Mouse (Mus musculus) megakaryocyte-erythroid progenitor cell, adult 5-6 weeks (primary cell): ENCODE measurements around the gene Galntl6. TPM values are rescaled to one million over a fixed set of nuclear protein-coding genes. Genes with fewer than 3 reads are reported as not detected.

Source experiments
- ATAC-seq: replicated peaks from 2 replicates; pipeline ENCODE4 v1.8.0; 2016; ENCODE audit warnings: mild to moderate bottlenecking, inconsistent platforms; ENCODE audit not compliant: severe bottlenecking, poor library complexity, low FRiP score, low TSS enrichment
- total RNA-seq, 2 experiments: library from RNA; stranded (forward) in 1 of 2; stranded (reverse) in 1 of 2; fragments of 200-1000, 215-1000 nt in 1 of 2; fragments of >200 nt in 1 of 2; fragmentation: Nextera tagmentation in 1 of 2; gene quantifications; 2 replicates each; pipeline ENCODE4 v1.2.3; 2014 to 2017

Gene Galntl6
- total RNA-seq, 2 experiments from 2014 or later, result not detected

DNA sequence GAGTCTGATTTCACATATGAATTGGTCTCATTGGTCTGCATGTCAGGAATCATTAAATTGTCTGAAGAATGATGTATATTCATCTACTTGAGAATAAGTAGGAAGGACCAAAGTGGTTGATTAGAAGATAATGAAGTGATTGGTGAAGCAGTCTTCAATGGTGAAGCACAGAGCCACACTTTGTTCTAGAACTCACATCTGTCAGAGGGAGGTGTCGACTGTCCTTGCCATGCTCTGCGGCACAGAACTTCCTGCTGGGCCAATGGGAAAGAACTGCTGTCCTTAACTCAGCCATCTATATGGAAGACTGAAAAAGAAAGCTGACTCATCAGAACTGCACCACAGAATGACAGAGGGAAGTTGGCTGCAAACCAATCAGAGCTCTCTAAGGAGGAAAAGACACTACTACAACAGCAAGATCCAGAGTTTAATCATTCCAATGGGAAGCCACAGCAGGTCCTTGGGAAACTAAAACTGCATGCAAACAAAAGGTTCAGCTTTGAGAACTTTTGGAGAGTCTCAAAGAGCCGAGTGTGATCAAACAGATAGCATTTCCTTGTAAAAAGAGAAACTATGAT, 992.0 kb downstream of the Galntl6 start:
- no peak for ATAC-seq

DNA sequence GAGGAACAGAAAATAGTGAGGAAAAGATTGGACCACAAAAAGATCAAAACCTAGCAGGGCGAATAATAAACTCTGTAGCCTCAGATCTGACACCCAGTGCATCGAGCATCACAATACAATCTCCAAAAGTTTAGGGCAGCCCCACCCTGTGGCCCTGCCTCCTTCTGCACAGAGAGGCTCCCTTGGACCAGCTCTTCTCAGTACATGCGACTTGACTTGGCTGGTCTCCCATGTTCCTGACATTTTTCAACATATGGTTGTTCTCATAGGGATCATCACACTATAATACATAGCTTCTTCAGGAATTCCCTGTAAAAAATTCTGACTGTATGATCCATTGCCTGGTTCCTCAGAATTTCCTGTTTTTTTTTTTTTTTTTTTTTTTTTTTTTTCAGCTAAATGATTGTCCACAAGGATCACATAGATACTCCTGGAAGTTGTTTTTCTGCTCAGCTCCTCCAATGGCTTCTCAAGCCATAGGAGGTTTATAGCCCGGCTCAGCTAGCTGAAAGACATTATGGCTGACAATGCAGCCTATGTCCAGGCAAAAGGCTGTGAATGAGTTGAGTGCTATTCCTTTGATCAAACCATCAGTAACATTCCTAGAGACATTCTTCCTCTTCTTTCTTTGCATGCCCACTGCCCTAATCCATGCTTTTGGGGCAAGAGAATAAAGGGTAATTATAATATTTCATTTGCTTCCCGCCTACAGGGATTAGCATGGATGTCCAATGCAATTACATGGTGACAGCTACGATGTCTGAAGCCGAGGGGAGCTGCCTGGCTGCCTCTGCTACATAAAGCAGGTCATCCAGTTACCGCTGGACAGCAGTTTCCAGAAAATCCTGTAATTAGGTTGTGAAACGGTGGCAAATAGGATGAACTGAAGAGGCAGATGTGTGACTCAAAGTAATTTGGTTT, 993.5 kb downstream of the Galntl6 start:
- ATAC-seq, result no peak

- no peak for ATAC-seq
These were observed 1019.1 kb downstream of the Galntl6 start for GRCm38 (mm10) chr8:57893360-57893759.

- no peak for ATAC-seq
These were observed 1020.3 kb downstream of the Galntl6 start for GRCm38 (mm10) chr8:57892115-57892514.

DNA sequence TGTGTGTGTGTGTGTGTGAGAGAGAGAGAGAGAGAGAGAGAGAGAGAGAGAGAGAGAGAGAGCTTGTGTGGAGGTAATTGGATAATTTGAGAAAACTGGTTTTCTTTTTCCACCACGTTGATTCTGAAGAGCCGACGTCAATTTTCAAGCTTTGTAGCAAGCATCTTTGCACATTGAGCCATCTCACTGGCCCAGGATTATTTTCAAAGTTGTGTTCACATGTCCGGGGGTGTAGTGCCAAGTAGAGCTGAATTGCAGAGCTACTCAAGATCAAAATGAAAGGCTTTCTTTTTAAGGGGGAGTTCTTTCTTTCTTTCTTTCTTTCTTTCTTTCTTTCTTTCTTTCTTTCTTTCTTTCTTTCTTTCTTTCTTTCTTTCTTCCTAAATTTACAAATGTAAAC, 1022.3 kb downstream of the Galntl6 start:
- ATAC-seq, result no peak

DNA sequence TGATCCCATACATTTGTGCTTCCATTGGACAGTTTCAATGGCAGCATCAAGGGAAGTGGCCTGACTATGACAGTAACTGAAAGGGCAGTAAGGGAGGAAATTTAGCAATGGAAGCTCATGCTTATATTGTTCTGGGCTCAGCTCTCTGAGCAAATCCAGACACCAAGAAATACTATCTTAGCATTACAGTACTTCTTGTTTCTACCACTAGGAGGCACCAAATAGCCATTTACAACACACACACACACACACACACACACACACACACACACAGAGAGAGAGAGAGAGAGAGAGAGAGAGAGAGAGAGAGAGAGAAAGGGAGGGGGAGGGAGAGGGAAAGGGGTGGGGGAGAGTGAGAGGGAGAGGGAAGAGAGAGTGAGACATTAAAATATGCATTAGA, 1023.6 kb downstream of the Galntl6 start:
- no peak for ATAC-seq

GRCm38 (mm10) chr8:57879452-57879851, 1033.0 kb downstream of the Galntl6 start:
- no peak for ATAC-seq

GRCm38 (mm10) chr8:57849074-57849473, 1063.4 kb downstream of the Galntl6 start:
- no peak for ATAC-seq

- ATAC-seq, result no peak
These were observed 1069.0 kb downstream of the Galntl6 start for GRCm38 (mm10) chr8:57843461-57843860.

DNA sequence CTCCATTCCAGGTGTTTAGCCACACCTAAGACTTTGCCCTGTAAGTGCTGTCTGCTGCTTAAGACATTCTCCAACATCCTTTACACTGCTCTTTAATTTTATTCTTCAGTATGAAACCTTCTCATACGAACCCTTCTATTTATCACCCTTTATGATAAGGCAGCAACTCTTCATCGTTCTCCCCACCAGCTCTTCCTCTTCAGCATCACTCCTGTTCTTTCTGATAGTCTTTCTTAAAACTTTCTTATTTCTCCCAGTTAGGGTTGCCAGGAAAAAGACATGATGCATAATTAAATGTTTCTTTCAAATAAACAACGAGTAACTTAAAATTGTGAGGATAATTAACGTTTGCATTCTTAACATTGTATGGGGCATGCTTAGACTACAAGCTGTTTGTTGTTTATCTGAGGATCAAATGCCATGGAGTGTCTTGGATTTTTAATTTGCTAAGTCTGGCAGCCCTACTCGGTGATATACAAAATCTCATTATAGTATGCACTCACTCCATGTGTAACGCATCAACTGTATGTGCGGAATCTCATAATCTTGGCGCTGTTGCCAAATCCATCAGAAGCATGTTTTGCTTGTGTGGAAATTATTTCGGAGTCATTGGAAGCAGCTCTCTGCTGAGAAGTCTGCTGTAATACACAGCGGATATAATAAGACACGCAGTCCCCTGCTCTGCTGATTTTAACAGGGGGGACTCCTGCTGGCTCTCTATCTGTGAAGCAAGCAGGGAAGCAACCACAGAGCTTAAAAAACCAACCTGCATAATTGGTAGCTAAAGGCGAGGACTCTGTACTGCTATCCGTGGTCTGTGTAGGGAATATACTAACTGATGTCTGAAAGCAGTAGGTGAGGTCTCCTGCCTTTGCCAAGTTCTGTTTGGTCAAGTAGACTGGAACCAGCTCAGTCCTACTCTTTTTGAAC, 1069.7 kb downstream of the Galntl6 start:
- ATAC-seq, result no peak

DNA sequence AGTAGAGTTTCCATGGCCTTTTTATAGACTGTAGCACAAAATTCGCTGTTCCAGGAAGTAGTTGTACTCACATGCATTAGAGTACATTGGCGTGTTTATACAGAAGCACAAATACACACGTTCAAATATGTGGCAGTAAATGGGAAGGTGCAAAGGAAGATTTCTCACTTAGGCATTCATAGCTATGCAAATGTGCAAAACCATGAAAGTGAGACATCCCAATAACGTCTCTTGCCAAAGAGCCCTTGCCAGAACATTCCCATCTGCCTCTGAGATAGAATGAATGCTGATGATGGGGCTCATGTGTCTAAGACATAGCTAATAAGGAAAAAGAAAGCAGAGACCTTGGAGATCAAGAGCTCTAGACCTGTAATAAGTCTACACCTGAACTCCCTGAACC, 1071.0 kb downstream of the Galntl6 start:
- no peak for ATAC-seq

DNA sequence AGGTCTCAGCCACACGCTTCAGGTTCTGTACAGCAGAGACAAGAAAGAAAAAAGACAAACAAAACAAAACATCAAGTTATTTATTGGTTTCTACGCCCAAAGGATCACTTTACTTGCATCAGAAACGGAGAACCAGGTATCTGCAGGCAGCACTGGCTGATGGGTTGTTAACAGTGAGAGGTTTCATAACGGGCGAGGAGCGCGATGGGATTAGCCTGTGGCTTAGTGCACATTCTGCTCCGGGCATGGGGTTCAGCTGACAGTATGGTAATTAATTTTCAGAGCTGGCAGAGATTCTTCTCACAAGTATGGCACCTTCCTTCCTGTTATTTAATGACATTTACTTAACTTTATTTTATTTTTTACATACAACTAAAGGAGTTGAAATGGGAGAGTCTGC, 1075.1 kb downstream of the Galntl6 start:
- ATAC-seq, result no peak

GRCm38 (mm10) chr8:57836981-57837380, 1075.5 kb downstream of the Galntl6 start:
- no peak for ATAC-seq

GRCm38 (mm10) chr8:57836201-57836883, 1076.1 kb downstream of the Galntl6 start:
- no peak for ATAC-seq

- no peak for ATAC-seq
These were observed 1089.3 kb downstream of the Galntl6 start for GRCm38 (mm10) chr8:57823151-57823550.

GRCm38 (mm10) chr8:57816034-57816433, 1096.4 kb downstream of the Galntl6 start:
- no peak for ATAC-seq

GRCm38 (mm10) chr8:57807060-57807459, 1105.4 kb downstream of the Galntl6 start:
- no peak for ATAC-seq

DNA sequence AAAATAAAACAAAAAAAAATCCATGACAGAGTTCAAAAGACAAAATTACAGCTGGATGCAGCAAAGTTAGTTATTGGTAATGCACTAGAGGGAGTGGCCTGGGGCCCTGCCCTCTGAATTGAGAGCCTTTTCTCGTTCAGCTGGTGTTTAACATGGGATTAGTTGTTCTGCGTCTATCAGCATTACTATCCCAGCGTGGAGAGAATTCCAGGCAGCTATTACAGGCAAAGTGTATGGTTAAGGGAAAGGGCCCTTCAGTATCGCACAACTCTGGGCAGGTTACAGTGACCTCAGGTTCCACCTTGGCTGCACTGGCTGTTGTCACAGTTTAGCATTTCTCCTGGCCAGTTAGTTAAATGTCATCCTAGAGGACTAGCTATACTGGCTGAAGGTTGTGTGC, 1107.3 kb downstream of the Galntl6 start:
- ATAC-seq, result no peak

DNA sequence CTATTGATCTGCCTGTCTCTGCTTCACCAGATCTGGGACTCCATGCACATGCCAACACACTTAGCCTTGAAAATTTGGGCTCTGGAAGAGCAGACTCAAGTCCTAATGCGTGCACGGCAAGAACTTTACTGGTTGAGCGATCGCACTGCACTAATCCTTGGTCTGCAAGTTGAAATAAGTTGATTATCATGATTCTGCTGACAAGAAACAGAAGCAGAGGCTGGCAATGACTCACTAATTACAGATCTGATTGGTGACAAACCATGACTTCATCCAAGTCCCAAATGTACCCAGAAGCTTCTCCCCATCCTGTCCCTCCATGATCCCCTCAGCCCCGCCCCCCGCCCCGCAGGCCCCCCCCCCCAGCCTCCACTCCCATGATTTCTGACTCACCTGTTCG, 1108.6 kb downstream of the Galntl6 start:
- ATAC-seq, result no peak
